Mouse (Mus musculus): ENCODE data around the gene Lcn2.

- TF ChIP-seq FLI1 (IDR thresholded peaks at IDR 0.05; ENCODE audit: low read length) (no peak), GATA1 (IDR thresholded peaks at IDR 0.05; ENCODE audit: borderline replicate concordance, low read length) (no peak)
Measured at GRCm38 (mm10) chr2:32394973-32395372, 6.9 kb upstream of the Lcn2 start.

Measured in megakaryocyte, embryonic 14.5 days (primary cell).